In the genomic region with DNA sequence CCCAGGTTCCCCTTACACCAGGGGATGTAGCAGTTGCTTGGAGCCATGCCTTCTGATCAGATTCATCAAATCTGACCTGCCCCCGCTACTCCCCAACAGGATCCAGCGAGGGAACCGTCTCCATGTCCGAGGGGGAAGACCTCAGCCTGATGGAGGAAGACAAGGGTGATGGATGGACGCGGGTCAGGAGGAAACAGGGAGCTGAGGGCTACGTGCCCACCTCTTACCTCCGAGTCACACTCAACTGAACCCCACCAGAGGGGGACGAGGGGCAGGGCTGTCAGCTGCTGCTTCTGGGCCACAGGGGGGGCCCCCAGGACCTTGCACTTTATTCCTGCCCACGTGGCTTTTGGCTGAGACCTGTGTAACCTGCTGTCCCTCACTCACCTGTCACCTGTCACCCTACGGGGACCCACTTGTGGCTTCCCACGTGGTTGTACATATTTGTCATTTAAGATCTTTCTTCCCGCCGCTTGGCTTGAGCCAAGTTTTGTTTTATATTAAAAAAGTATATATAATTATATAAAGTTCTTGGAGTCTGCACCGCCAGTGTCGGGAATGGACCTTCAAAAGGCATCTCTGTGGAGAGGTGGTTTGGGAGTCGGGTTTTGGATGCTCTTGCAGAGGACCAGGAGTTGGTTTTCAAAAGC, we compare ENCODE assay signal across 23 mouse cellular contexts.
"Had no signal": no experiment of that assay in that cellular context is flagged by ENCODE, and none has a peak within 500 bp of the region (broad histone marks: within the 10 kb centered on the region; RNA-seq: fewer than 3 reads in every experiment).

No protein-coding gene starts in this region.

- H3K4me1 ChIP-seq: hindbrain, embryonic 13.5 days; hindbrain, embryonic 15.5 days had no signal

- H3K9ac ChIP-seq: heart, embryonic 12.5 days; hindbrain, embryonic 13.5 days; hindbrain, embryonic 15.5 days; kidney, embryonic 15.5 days; limb, embryonic 13.5 days; limb, embryonic 15.5 days; liver, embryonic 12.5 days; liver, embryonic 14.5 days had no signal

- ATAC-seq: hindbrain, postnatal 0 days; intestine, embryonic 16.5 days; liver, embryonic 12.5 days had no signal

- H3K4me2 ChIP-seq: heart, embryonic 12.5 days; hindbrain, embryonic 13.5 days; hindbrain, embryonic 15.5 days; kidney, embryonic 15.5 days; limb, embryonic 13.5 days; limb, embryonic 15.5 days; liver, embryonic 12.5 days had no signal

- H3K27me3 ChIP-seq: heart, embryonic 12.5 days; hindbrain, embryonic 13.5 days; hindbrain, embryonic 15.5 days; kidney, embryonic 15.5 days; limb, embryonic 13.5 days; limb, embryonic 15.5 days; liver, embryonic 12.5 days had no signal

- DNase-seq: gastrocnemius, postnatal 14 days; heart, adult 18-20 months; heart, postnatal 14 days; heart, postnatal 36 days; kidney, adult 11 months; kidney, adult 2 months; kidney, adult 9 months; kidney, postnatal 14 days; kidney, postnatal 36 days; layer of hippocampus, adult 9-11 months; layer of hippocampus, postnatal 36 days; left cerebral cortex, postnatal 4 days had no signal

- H3K27ac ChIP-seq: hindbrain, embryonic 13.5 days; hindbrain, embryonic 15.5 days; hindbrain, postnatal 0 days; kidney, embryonic 15.5 days; kidney, postnatal 0 days; limb, embryonic 13.5 days; limb, embryonic 15.5 days; liver, embryonic 12.5 days; liver, embryonic 14.5 days had no signal

- H3K36me3 ChIP-seq: hindbrain, embryonic 15.5 days had no signal

- H3K9me3 ChIP-seq: heart, embryonic 12.5 days; hindbrain, embryonic 13.5 days; hindbrain, embryonic 15.5 days; kidney, embryonic 15.5 days; limb, embryonic 13.5 days; limb, embryonic 15.5 days; liver, embryonic 12.5 days had no signal

- H3K4me3 ChIP-seq: heart, embryonic 12.5 days; hindbrain, embryonic 13.5 days; hindbrain, embryonic 15.5 days; kidney, embryonic 15.5 days; limb, embryonic 13.5 days; limb, embryonic 15.5 days; liver, embryonic 12.5 days had no signal
